Mouse (Mus musculus): ENCODE data around the gene Gm9999.
"Not testable (repeated sequence)": the region's sequence is repeated elsewhere in the genome, so short reads cannot be mapped to it uniquely, and the experiment has no call there.

The Gm9999 gene

DNA sequence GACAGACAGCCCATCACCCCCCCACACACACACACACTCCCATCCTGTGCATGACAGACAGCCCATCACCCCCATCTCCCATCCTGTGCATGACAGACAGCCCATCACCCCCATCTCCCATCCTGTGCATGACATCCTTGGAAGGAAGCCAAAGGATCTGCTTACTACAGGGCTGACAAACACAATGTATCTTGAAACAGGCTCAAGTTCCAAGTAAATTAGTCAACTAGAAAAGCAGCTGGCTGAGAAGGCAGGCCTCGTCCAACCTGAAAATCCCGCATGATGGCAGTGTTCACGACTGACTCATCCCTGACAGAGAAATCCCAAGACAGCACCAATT lies 17.2 kb downstream of the Gm9999 start:
- DNase-seq: peak; percentile 35

DNA sequence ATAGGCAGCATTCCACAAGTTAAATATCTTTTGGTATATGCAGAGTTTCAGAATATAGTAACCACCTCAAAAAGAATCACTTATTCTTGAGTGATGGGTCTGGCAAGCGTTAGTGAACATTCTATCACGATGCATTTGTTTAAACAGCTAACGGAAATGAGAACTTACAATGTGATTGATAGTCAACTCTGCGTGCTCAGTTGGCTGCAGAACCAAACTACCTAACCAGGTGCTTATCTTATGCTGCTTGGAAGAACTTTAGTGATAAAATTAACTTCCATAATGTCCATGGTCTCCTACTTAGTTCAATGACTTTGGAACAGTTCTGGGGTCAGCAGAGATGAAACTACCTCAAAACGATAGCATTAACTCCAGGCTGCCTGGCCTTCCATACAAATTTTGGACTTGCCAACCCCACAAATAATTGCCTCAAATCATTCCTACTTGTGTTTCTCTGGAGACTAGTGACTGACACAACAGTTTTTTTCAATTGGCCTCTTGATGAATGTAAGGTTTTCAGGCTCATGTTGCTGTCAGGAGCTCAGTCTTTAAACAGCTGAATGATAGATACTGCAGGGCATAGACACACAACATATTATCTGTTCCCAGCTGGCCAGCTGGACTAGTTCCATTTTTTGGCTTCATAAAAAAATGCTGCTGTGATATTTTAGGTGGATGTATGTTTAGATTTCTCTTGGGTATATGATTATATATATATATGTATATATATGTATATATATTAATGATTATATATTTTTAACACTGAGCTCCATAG lies 17.9 kb downstream of the Gm9999 start:
- no peak for DNase-seq

DNA sequence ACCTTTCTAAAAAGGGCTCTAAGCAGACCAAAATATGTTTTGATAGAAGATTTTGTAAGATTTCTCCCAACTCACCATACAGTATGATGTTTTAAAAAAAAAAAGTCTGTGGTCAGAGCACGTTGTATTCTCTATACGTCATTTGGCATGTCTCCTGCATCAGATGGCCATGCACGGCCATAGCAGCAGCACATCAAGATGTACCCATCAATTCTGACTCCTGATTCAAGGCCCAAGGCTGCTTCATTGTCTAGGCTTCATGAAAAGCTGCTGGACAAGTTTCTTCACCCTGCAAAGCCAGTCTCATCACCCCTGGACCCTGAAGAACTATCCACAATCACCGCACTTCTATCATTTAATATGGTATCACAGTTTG lies 18.5 kb downstream of the Gm9999 start:
- DNase-seq: no peak

DNA sequence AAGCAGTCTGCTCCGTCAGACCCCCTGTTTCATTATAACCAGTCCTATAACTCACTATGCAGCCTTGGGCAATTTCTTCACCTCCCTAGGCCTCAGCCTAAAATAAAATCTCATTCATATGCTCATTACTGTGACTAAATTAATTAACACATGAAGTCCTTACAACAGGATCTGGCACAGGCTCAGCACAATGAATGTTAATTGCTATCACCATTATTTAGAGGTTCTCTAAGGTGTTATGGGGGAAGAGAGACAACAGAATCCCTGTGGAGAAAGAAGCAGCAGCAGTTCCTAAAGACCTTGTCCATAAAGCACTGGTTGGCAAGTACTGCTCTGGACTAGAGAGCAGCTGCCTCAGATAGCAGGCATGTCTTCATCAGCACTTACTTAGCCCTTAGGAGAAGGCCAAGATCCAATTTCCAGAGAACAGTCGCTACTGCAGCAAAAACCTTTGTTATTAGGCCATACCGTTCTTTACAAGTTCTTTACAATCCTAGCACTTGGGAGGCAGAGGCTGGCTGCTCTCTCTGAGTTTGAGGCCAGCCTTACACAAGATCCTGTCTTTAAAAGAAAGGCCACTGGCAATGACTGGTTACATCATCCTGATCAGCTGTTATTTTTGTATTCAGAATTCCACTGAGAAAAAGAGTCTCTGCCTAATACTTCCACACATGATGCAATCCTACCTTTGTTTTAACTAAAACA lies 20.2 kb downstream of the Gm9999 start:
- DNase-seq: no peak

DNA sequence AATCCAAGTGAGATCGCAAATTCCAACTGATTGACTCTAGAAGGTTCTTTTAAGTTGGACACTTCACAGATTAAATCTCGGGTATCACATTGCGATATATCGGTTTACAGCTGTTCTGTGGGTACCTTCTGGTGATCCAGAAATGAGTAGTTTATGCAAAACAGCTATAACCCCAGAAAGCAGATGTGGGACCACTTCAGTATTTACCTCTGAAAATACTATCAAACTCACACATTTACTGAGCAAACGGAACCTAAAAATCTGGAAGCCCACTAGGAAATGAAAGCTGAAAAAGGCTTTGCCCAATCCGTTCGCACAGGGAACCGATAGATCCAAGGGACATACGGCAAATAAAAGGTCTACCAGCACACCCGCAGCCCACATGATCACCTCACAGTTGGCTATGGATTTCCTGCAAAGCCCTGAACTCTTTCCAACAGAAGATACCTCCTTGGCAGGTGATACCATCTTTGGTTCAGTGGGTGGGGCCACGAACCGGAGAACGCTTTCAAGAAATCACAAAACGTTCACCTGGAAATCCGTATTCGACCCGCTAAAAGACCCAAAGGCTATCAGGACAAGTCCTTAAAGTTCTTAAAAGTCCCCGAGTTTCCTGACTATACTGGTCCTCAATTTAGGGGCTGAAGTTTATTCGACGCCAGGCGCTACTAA lies 23.9 kb downstream of the Gm9999 start:
- DNase-seq: no peak

DNA sequence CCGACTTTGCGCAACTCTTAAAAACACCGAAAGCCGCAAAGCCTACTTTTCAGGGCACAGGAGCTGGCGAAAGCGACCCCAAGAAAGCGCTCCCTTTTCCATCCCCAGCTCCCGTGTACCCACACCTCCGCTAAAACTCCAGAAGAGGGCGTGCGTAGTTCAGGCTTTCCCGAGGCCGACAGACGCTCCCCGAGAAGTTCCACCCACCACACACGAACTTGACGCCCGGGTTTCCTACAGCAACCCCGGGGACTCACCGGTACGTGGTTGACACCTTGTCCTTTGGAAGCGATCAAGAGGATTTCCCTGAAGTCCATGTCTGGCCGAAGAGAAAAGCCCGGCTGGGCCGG lies 24.4 kb downstream of the Gm9999 start:
- DNase-seq: no peak

DNA sequence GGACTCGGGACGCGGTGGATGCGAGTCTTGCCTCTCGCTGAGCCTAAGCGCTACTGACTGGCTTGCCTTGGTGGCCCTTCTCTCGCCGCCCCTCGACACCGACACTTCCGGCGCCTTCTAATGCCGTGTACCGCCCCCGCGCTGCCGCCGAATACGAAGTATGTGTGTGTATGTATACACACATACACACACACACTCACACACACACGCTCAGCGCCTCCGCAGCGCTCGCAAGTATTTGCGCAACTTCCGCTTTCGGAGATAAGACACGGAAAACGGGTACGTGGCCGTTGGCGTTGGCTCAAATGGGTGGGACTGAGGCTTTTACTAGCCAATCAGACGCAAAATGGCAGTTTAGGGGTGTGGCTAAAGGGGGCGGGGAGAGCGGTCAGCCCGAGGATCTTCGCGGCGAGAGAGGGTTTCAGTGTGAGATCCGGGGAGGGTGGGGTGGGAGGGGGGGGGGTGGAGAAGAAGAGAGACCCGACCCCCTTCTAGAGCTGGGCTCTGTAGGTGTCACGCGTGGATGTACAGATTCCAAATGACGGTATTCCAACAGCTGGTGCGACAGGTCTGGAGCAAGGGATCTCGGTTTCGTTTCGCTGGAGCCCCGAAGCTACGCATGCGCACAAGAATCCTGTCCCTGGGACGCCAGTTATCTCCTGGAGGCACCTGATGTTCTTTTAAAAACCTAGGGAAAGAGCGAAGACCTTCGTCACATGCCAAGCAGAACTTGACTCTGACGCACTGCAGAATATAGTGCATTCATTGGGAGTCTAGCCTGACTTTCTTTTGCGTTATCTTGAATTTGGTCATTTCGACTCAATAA lies 25.0 kb downstream of the Gm9999 start, which contains the start of gene Spty2d1:
Gene Spty2d1 (minus strand): TSS at position 244 of the 826 bp plus-strand sequence.
- DNase-seq: peak; percentile 98

DNA sequence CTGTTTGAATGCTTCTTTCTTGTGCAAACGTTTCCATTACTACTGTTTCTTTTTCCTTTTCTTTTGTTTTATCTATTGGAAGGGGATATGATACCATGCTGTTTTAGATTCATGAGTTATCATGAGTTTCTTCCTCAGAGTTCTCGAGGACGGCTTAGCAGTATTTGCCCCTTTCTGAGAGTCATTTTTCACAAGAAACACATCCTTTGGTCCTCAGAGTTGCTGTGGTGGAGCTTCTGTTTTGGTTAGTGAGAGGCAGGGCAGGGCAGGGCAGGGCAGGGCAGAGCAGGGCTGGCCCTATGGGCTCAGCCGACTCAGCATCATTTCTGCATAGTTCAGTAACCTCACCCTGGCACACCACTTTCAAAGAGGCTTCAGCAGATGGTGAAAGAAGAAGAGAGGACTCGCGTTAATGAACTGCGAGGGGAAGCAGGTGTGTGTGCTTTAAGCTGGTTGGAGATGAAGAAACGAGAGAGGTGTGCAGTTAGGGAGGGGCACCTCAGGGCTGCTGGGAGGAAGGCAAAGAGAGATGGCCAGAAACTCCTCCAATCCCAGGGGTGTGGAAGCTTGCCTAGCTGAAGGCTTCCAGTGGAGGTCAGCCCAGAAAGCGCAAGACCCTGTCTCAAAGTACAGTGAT lies 29.9 kb downstream of the Gm9999 start:
- no peak for DNase-seq

DNA sequence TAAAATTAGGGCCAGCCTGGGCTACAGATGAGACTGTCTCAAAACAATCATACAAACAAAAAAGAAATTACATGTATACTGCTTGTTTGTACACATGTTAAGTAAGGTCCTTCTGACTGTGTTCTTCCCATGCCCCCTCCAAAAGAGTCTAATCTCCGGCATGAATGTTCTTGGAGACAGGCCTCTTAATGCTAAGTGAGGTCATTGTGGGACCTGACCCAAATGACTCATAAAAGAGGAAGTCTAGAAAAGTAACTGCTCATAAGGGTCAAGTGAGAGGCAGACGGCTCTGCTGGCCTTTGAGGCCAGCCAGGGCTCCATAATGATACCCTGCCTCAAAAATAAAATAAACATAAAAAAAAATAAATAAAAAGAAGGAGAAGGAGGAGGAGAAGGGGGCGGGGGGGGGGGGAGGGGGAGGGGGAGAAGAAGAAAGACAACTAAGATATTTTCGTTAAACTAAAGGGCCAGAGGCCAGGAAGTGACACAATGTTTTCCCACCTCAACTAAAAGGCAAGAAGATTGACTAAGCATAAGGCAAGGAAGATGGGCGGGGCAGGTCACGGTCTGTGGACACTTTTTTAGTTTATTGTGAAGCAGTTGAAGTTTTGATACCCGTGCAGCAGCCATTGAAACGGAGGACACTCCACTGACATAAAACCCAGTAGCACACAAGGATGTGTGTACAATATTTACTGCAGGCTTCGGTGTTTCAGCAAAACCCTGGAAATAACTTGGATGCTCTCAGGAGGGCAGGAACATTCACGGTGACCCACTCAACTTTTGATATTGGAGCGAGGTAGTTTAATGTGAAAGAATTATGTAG lies 31.4 kb downstream of the Gm9999 start:
- DNase-seq: no peak

DNA sequence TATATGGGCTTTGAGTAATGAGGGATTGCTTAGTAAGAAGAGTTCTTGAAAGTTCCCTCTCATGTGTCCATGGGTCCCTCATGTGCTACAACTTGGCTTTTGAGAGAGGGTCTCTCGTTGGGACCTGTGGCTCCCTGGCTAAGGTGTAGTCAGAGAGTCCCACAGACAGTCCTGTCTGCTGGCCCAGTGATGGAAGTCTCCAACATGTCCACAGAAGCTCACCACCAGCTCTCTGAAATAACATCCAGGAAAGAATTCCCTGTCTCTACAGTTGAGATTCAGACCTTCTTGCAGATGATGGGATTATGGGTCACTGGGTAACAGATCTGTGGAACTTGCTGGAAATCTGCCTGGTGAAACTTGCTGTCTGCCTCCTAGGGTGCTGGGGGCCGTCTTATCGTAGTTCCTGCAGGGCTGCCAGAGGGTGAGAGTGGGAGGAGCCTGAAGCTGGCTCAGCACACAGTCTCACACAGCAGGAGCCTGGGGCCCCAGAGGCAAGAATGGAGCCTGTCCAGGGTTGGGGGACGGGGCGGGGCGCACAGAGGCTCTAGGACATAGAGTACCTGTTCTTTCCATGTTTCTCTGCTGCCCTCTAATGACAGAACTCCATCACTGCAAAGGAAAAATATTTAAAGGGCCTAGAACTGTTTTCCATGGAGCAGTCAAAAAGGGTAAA lies 32.1 kb downstream of the Gm9999 start:
- peak; percentile 91 for DNase-seq

DNA sequence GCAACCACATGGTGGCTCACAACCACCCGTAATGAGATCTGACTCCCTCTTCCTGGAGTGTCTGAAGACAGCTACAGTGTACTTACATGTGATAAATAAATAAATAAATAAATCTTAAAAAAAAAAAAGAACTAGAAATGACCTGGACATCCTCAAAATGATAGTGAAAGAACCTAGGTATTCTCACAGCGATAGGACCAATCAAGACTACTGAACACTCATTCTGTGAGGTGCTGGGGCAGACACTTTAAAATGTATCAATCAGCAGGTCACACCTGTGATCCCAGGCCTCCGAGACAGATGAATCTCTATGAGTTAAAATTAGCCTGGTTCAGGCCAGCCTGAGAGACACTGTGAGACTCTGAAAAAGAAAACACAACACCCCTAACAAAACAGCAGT lies 33.2 kb downstream of the Gm9999 start:
- no peak for DNase-seq

DNA sequence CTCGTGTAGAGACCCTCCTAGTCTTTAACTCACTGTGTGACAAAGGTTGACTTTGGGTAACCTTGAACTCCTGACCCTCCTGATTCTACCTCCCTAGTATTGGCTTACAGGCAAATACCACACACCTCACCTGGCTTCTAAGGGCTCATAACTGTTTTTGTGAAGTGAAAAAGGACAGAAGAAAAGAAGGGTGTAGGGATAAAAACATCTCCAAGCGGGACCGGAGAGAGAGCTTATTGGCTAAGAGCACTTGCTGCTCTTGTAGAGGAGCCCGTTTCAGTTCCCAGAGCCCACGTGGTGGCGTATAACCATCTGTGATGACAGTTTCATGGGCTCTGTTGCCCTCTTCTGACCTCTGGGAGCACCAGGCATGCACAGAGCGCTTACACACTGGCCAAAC lies 33.8 kb downstream of the Gm9999 start:
- no peak for DNase-seq

DNA sequence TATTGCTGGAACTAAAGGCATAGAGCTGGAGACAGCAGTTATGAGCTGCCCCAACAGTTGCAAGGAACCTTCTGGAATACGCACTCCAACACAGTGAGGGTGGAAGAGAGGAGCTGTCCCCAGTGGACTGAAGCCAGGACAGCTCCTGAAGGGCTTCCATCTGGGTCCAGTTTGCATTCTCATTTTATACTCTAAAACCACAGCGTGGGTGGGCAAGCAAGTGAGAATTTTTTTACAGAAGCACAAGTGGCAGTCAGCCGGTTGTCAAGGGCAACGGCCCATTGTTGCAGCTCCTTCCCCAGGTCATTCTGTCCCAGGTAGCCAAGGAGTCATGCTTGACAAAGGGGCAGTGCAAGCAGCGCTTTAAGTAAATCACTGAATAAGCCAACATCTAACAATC lies 36.3 kb downstream of the Gm9999 start:
- no peak for DNase-seq

DNA sequence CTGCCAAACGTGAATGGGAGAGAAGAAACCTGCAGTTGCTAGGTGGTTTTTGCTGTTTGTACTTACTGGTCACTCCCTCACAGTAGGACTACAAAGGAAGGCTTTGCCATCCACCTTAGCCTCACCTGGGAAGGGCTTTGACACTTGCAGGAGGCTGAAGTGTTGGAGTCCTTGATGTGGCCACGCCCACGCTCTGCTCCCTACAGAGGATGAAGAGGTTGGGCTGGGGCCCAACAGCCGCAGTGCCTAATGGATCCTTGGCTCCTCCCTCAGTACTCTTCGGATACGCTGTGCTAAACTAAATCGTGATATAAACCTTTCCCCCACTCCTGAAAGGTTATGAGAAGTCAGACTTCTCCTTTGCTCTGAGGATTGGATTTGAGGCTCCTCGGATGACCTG lies 37.6 kb downstream of the Gm9999 start:
- DNase-seq: no peak

DNA sequence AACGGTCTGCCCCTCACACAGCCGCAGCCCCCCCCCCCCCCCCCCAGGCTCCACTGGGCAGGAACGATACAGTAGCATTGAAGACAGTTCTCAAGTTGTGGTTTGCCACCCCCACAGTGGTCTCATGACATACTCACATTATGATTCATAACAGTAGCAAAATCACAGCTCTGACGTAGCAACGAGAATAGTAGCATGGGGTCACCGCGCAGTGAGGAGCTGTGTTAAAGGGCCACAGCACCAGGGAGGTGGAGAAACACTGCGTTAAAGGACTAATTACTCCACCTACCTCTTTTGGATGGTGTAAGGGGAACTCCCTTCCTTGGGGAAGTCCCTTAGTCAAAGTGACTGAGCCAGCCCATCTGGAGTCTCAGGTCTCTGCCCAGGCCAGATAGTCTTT lies 39.1 kb downstream of the Gm9999 start:
- DNase-seq: no peak

DNA sequence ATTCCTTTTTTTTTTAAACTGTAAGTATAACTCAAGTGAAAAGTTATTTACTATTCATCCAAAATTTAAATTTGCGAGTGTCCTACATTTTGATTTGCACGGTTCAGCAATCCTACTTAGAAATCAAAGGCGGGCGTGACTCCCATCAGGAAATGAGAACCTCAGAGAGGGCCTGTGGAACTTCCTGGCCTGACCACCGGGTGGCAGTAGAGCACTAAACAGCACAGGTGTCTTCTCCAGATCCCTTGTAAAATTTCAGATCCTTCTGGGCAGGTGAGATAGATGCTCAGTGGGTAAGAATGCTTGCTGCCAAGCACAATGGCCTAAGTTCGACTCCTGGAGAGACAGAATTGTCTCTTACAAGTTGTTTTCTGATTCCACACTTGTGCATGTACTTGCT lies 40.1 kb downstream of the Gm9999 start:
- peak; percentile 70 for DNase-seq

DNA sequence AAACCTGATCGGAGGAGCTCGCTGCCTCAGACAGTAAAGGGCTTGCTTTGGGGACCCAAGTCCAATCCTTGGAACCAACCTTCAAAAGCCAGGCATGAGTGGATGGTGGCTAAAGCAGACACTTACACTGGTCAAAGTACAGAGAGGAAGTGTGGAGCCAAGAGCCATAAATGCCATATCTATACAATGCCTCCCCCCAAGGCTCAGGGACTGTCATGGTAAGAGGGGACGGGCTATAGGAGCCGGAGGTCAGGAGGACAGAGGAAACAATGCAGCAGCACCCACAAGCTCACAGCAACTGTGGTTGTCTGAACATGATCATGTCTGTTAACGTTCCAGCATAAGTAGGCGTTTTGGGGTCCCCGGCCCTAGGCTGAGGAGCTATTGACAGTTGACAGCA lies 41.1 kb downstream of the Gm9999 start:
- no peak for DNase-seq

DNA sequence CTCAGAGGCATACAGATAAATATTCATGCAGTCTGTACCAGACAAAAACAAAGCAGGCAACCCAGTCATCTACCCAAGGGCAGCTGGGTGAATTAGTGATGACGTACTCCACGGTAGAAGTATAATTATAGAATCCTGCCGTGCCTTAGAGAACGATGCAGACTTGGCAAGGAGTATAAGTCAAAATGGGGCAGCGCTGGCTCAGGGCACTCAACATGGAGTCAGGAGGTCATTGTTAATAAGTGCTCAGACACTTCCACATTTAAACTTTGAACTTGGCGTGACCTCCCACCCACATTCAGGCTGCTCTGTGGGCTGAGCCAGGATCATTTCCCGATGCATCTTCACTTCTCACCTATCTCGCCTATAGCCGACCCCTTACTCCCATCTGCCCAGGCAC lies 42.0 kb downstream of the Gm9999 start:
- DNase-seq: peak; percentile 58

DNA sequence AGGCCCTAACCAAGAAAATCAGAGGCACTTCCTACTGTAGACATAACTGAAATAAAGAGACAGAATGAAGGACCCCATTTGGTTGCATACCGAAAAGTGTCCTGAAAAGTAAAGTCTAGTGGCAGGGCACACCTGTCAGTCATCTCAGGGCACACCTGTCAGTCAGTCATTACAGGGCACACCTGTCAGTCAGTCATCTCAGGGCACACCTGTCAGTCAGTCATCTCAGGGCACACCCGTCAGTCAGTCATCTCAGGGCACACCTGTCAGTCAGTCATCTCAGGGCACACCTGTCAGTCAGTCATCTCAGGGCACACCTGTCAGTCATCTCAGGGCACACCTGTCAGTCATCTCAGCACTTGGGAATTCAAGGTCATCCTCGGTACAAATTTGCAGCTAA lies 43.5 kb downstream of the Gm9999 start:
- not testable (repeated sequence) for DNase-seq

DNA sequence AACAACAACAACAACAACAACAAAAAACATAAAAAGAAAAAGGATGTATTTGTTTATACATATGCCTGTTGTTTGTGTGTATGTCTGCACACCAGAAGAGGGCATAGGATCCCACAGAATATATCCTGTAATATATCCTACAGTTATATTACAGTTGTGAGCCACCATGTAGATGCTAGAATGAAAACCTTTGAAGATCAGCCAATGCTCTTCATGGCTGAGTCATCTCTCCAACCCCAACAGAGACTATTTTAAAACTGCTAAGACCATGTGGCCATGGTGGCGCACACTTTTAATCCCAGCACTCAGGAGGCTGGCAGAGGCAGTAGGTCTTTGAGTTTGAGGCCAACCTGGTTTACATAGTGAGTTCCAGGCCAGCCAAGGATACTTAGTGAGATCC lies 44.1 kb downstream of the Gm9999 start:
- DNase-seq: no peak

DNA sequence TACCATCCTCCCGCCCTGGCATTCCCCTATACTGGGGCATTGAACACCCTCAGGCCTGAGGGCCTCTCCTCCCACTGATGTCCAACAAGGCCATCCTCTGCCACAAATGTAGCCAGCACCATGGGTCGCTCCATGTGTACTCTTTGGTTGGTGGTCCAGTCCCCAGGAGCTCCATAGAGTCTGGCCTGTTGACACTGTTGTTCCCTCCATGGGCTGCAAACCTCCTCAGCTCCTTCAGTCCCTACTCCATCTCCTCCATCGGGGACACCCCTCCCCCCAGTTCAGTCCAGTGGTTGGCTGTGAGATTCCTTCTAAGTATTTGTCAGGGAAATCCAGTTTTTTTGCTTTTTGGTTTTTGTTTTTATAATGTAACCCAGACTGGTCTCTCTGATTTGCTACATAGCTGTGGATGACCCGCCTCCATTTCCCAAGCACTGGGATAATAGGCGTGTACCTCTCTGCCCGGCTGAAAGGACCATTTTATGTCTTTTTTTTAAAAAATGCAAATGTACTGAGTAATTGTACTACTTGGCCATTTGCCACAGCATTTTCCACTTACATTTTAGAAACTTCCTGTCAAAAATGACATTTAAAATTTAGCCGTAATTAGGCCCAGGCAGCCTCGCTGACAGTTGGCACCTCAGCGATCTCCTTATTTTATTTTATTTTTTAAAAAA lies 47.3 kb downstream of the Gm9999 start:
- no peak for DNase-seq

Data from kidney, adult 11 months (tissue).